Mouse (Mus musculus): ENCODE measurements around the gene Gm15517. TPM values are rescaled to one million over a fixed set of nuclear protein-coding genes. Genes with fewer than 3 reads are reported as not detected.
"Not testable (repeated sequence)": the region's sequence is repeated elsewhere in the genome, so short reads cannot be mapped to it uniquely, and the experiment has no call there.

The Gm15517 gene
- total RNA-seq, 1 experiment from 2014 or later, result not detected

GRCm38 (mm10) chr7:44262791-44263643 is 1.8 kb downstream of the Gm15517 start:
- ATAC-seq (replicated peaks; ENCODE audit: low read depth, poor library complexity, severe bottlenecking), result peak; percentile 95

GRCm38 (mm10) chr7:44268117-44268516 is 6.9 kb downstream of the Gm15517 start:
- no peak for ATAC-seq (replicated peaks; ENCODE audit: low read depth, poor library complexity, severe bottlenecking)

GRCm38 (mm10) chr7:44269397-44269796 is 8.2 kb downstream of the Gm15517 start:
- peak; percentile 43; the same call in 1 of the 2 replicates for ATAC-seq (replicated peaks; ENCODE audit: low read depth, poor library complexity, severe bottlenecking)

GRCm38 (mm10) chr7:44271309-44271708 is 10.1 kb downstream of the Gm15517 start:
- no peak for ATAC-seq (replicated peaks; ENCODE audit: low read depth, poor library complexity, severe bottlenecking)

- peak; percentile 50; the same call in 1 of the 2 replicates for ATAC-seq (replicated peaks; ENCODE audit: low read depth, poor library complexity, severe bottlenecking)
These were observed 11.3 kb downstream of the Gm15517 start for GRCm38 (mm10) chr7:44272546-44272945.

GRCm38 (mm10) chr7:44273446-44273845 is 12.2 kb downstream of the Gm15517 start:
- ATAC-seq (replicated peaks; ENCODE audit: low read depth, poor library complexity, severe bottlenecking), result no peak

GRCm38 (mm10) chr7:44274096-44274495 is 12.8 kb downstream of the Gm15517 start:
- ATAC-seq (replicated peaks; ENCODE audit: low read depth, poor library complexity, severe bottlenecking), result no peak

GRCm38 (mm10) chr7:44275546-44275945 is 14.3 kb downstream of the Gm15517 start:
- no peak for ATAC-seq (replicated peaks; ENCODE audit: low read depth, poor library complexity, severe bottlenecking)

- no peak for ATAC-seq (replicated peaks; ENCODE audit: low read depth, poor library complexity, severe bottlenecking)
These were observed 15.4 kb downstream of the Gm15517 start for GRCm38 (mm10) chr7:44276461-44277249.

- no peak for ATAC-seq (replicated peaks; ENCODE audit: low read depth, poor library complexity, severe bottlenecking)
These were observed 16.0 kb downstream of the Gm15517 start for GRCm38 (mm10) chr7:44277250-44277622.

GRCm38 (mm10) chr7:44280959-44281358 is 19.7 kb downstream of the Gm15517 start:
- ATAC-seq (replicated peaks; ENCODE audit: low read depth, poor library complexity, severe bottlenecking), result peak; percentile 74

- ATAC-seq (replicated peaks; ENCODE audit: low read depth, poor library complexity, severe bottlenecking), result no peak
These were observed 20.3 kb downstream of the Gm15517 start for GRCm38 (mm10) chr7:44281586-44281985.

- no peak for ATAC-seq (replicated peaks; ENCODE audit: low read depth, poor library complexity, severe bottlenecking)
These were observed 26.5 kb downstream of the Gm15517 start for GRCm38 (mm10) chr7:44287760-44288159.

GRCm38 (mm10) chr7:44290986-44291385 is 29.7 kb downstream of the Gm15517 start:
- ATAC-seq (replicated peaks; ENCODE audit: low read depth, poor library complexity, severe bottlenecking), result no peak

- no peak for ATAC-seq (replicated peaks; ENCODE audit: low read depth, poor library complexity, severe bottlenecking)
These were observed 30.2 kb downstream of the Gm15517 start for GRCm38 (mm10) chr7:44291418-44291817.

GRCm38 (mm10) chr7:44297501-44297900 is 36.3 kb downstream of the Gm15517 start:
- not testable (repeated sequence) for ATAC-seq (replicated peaks; ENCODE audit: low read depth, poor library complexity, severe bottlenecking)

- no peak for ATAC-seq (replicated peaks; ENCODE audit: low read depth, poor library complexity, severe bottlenecking)
These were observed 42.4 kb downstream of the Gm15517 start for GRCm38 (mm10) chr7:44303346-44304340.

GRCm38 (mm10) chr7:44304463-44304774 is 43.2 kb downstream of the Gm15517 start:
- peak; percentile 9 for ATAC-seq (replicated peaks; ENCODE audit: low read depth, poor library complexity, severe bottlenecking)

- peak; percentile 84 for ATAC-seq (replicated peaks; ENCODE audit: low read depth, poor library complexity, severe bottlenecking)
These were observed 43.8 kb downstream of the Gm15517 start for GRCm38 (mm10) chr7:44304775-44305641.
